Mouse (Mus musculus) kidney, adult 2 months (tissue): ENCODE measurements around the gene Ass1.

Experiments used
- CTCF ChIP-seq: fragments of 200-500 bp; conservative IDR thresholded peaks from 2 replicates; pipeline ENCODE4 v1.5.1; 2011; ENCODE audit warnings: low read depth, mild to moderate bottlenecking, control low read depth, low read length, moderate library complexity, mixed read lengths; ENCODE audit not compliant: insufficient read depth, insufficient read length
- POLR2A ChIP-seq: fragments of 200-500 bp; IDR thresholded peaks from one replicate; pipeline ENCODE4 v1.6.1; 2011; ENCODE audit warnings: low read depth, low read length, control low read depth

GRCm38 (mm10) chr2:31446456-31446855, 23.6 kb upstream of the Ass1 start:
- TF ChIP-seq POLR2A = no peak
- TF ChIP-seq CTCF = no peak
